Mouse (Mus musculus): ENCODE results near the gene Dhrs2.

Dhrs2 gene

GRCm38 (mm10) chr14:55248284-55248683, 26.5 kb downstream of the Dhrs2 start:
- no peak for DNase-seq (ENCODE audit: low read depth, low spot score)

GRCm38 (mm10) chr14:55253580-55253979, 31.8 kb downstream of the Dhrs2 start:
- no peak for DNase-seq (ENCODE audit: low read depth, low spot score)

GRCm38 (mm10) chr14:55255443-55255842, 33.6 kb downstream of the Dhrs2 start:
- DNase-seq (ENCODE audit: low read depth, low spot score), result no peak

GRCm38 (mm10) chr14:55271158-55271557, 49.4 kb downstream of the Dhrs2 start:
- peak; percentile 33 for DNase-seq (ENCODE audit: low read depth, low spot score)

- no peak for DNase-seq (ENCODE audit: low read depth, low spot score)
Observed at GRCm38 (mm10) chr14:55273023-55273422, 51.2 kb downstream of the Dhrs2 start.

- DNase-seq (ENCODE audit: low read depth, low spot score), result no peak
Observed at GRCm38 (mm10) chr14:55274810-55275209, 53.0 kb downstream of the Dhrs2 start.

- peak; percentile 55 for DNase-seq (ENCODE audit: low read depth, low spot score)
Observed at GRCm38 (mm10) chr14:55279322-55280069, 57.7 kb downstream of the Dhrs2 start.

Data from forelimb bud, embryonic 11.5 days (tissue).